Mouse (Mus musculus): ENCODE data around the gene Smoc2. TPM values are rescaled to one million over a fixed set of nuclear protein-coding genes. Genes with fewer than 3 reads are reported as not detected.

The Smoc2 gene
- polyA plus RNA-seq, 1 experiment from 2014 or later: 8.2 TPM

GRCm38 (mm10) chr17:14378692-14379446, 99.6 kb downstream of the Smoc2 start:
- DNase-seq (ENCODE audit: low spot score) (no peak), ATAC-seq (replicated peaks; ENCODE audit: low FRiP score) (no peak)
- H3K27ac ChIP-seq (ENCODE audit: low read depth, low read length): no peak overlapping the region
- no peaks in the 10 kb centered on the region for H3K9me3 ChIP-seq (ENCODE audit: control insufficient read depth, low read length)
- H3K9ac ChIP-seq (ENCODE audit: low read length): no peak overlapping the region
- H3K4me2 ChIP-seq (ENCODE audit: low read depth, low read length, severe bottlenecking): no peak overlapping the region
- H3K4me1 ChIP-seq (replicated peaks; ENCODE audit: control insufficient read depth, insufficient read depth, low read length): no peaks in the 10 kb centered on the region
- no peaks in the 10 kb centered on the region for H3K27me3 ChIP-seq (ENCODE audit: control insufficient read depth, insufficient read depth, low read length)
- 77% methylated on average over 17 of the region's 17 CpGs for WGBS
- no peaks in the 10 kb centered on the region for H3K36me3 ChIP-seq (ENCODE audit: control insufficient read depth, insufficient read depth, low read length)
- H3K4me3 ChIP-seq (ENCODE audit: low read depth, low read length): no peak overlapping the region

GRCm38 (mm10) chr17:14379518-14379917, 100.2 kb downstream of the Smoc2 start:
- WGBS: 91% methylated on average over 2 of the region's 2 CpGs
- H3K9me3 ChIP-seq (ENCODE audit: control insufficient read depth, low read length): no peaks in the 10 kb centered on the region
- H3K27me3 ChIP-seq (ENCODE audit: control insufficient read depth, insufficient read depth, low read length): no peaks in the 10 kb centered on the region
- H3K4me3 ChIP-seq (ENCODE audit: low read depth, low read length): no peak overlapping the region
- ATAC-seq (replicated peaks; ENCODE audit: low FRiP score): no peak
- no peak for DNase-seq (ENCODE audit: low spot score)
- H3K27ac ChIP-seq (ENCODE audit: low read depth, low read length): no peak overlapping the region
- H3K9ac ChIP-seq (ENCODE audit: low read length): no peak overlapping the region
- no peak overlapping the region for H3K4me2 ChIP-seq (ENCODE audit: low read depth, low read length, severe bottlenecking)
- H3K4me1 ChIP-seq (replicated peaks; ENCODE audit: control insufficient read depth, insufficient read depth, low read length): no peaks in the 10 kb centered on the region
- H3K36me3 ChIP-seq (ENCODE audit: control insufficient read depth, insufficient read depth, low read length): no peaks in the 10 kb centered on the region

- ATAC-seq (replicated peaks; ENCODE audit: low FRiP score): no peak
- no peaks in the 10 kb centered on the region for H3K4me1 ChIP-seq (replicated peaks; ENCODE audit: control insufficient read depth, insufficient read depth, low read length)
- H3K27me3 ChIP-seq (ENCODE audit: control insufficient read depth, insufficient read depth, low read length): no peaks in the 10 kb centered on the region
- H3K9ac ChIP-seq (ENCODE audit: low read length): no peak overlapping the region
- no peak overlapping the region for H3K27ac ChIP-seq (ENCODE audit: low read depth, low read length)
- no peak overlapping the region for H3K4me3 ChIP-seq (ENCODE audit: low read depth, low read length)
- H3K4me2 ChIP-seq (ENCODE audit: low read depth, low read length, severe bottlenecking): no peak overlapping the region
- H3K36me3 ChIP-seq (ENCODE audit: control insufficient read depth, insufficient read depth, low read length): no peaks in the 10 kb centered on the region
- no peak for DNase-seq (ENCODE audit: low spot score)
- 85% methylated on average over 3 of the region's 3 CpGs for WGBS
- H3K9me3 ChIP-seq (ENCODE audit: control insufficient read depth, low read length): no peaks in the 10 kb centered on the region
These were observed 100.7 kb downstream of the Smoc2 start for GRCm38 (mm10) chr17:14379966-14380365.

- Histone ChIP-seq H3K4me2 (ENCODE audit: low read depth, low read length, severe bottlenecking) (no peak overlapping the region), H3K27ac (ENCODE audit: low read depth, low read length) (no peak overlapping the region), H3K36me3 (ENCODE audit: control insufficient read depth, insufficient read depth, low read length) (no peaks in the 10 kb centered on the region), H3K9me3 (ENCODE audit: control insufficient read depth, low read length) (no peaks in the 10 kb centered on the region), H3K27me3 (ENCODE audit: control insufficient read depth, insufficient read depth, low read length) (no peaks in the 10 kb centered on the region), H3K9ac (ENCODE audit: low read length) (no peak overlapping the region), H3K4me1 (replicated peaks; ENCODE audit: control insufficient read depth, insufficient read depth, low read length) (no peaks in the 10 kb centered on the region), H3K4me3 (ENCODE audit: low read depth, low read length) (no peak overlapping the region)
- DNase-seq (ENCODE audit: low spot score) (no peak), ATAC-seq (replicated peaks; ENCODE audit: low FRiP score) (no peak)
- 87% methylated on average over 12 of the region's 12 CpGs for WGBS
These were observed 101.2 kb downstream of the Smoc2 start for GRCm38 (mm10) chr17:14380526-14380925.

GRCm38 (mm10) chr17:14381482-14381881, 102.2 kb downstream of the Smoc2 start:
- H3K36me3 ChIP-seq (ENCODE audit: control insufficient read depth, insufficient read depth, low read length): no peaks in the 10 kb centered on the region
- H3K4me3 ChIP-seq (ENCODE audit: low read depth, low read length): no peak overlapping the region
- H3K9ac ChIP-seq (ENCODE audit: low read length): no peak overlapping the region
- DNase-seq (ENCODE audit: low spot score): no peak
- no peak for ATAC-seq (replicated peaks; ENCODE audit: low FRiP score)
- WGBS: 71% methylated on average over 7 of the region's 7 CpGs
- no peak overlapping the region for H3K27ac ChIP-seq (ENCODE audit: low read depth, low read length)
- no peaks in the 10 kb centered on the region for H3K9me3 ChIP-seq (ENCODE audit: control insufficient read depth, low read length)
- H3K4me2 ChIP-seq (ENCODE audit: low read depth, low read length, severe bottlenecking): no peak overlapping the region
- no peaks in the 10 kb centered on the region for H3K4me1 ChIP-seq (replicated peaks; ENCODE audit: control insufficient read depth, insufficient read depth, low read length)
- no peaks in the 10 kb centered on the region for H3K27me3 ChIP-seq (ENCODE audit: control insufficient read depth, insufficient read depth, low read length)

GRCm38 (mm10) chr17:14383981-14384380, 104.7 kb downstream of the Smoc2 start:
- H3K4me1 ChIP-seq (replicated peaks; ENCODE audit: control insufficient read depth, insufficient read depth, low read length): no peaks in the 10 kb centered on the region
- H3K36me3 ChIP-seq (ENCODE audit: control insufficient read depth, insufficient read depth, low read length): no peaks in the 10 kb centered on the region
- 83% methylated on average over 4 of the region's 4 CpGs for WGBS
- H3K27me3 ChIP-seq (ENCODE audit: control insufficient read depth, insufficient read depth, low read length): no peaks in the 10 kb centered on the region
- H3K9ac ChIP-seq (ENCODE audit: low read length): no peak overlapping the region
- H3K27ac ChIP-seq (ENCODE audit: low read depth, low read length): no peak overlapping the region
- no peak overlapping the region for H3K4me2 ChIP-seq (ENCODE audit: low read depth, low read length, severe bottlenecking)
- ATAC-seq (replicated peaks; ENCODE audit: low FRiP score): no peak
- DNase-seq (ENCODE audit: low spot score): no peak
- H3K9me3 ChIP-seq (ENCODE audit: control insufficient read depth, low read length): no peaks in the 10 kb centered on the region
- H3K4me3 ChIP-seq (ENCODE audit: low read depth, low read length): no peak overlapping the region

GRCm38 (mm10) chr17:14384980-14385379, 105.7 kb downstream of the Smoc2 start:
- 90% methylated on average over 6 of the region's 6 CpGs for WGBS
- Histone ChIP-seq H3K36me3 (ENCODE audit: control insufficient read depth, insufficient read depth, low read length) (no peaks in the 10 kb centered on the region), H3K27ac (ENCODE audit: low read depth, low read length) (no peak overlapping the region), H3K4me2 (ENCODE audit: low read depth, low read length, severe bottlenecking) (no peak overlapping the region), H3K9me3 (ENCODE audit: control insufficient read depth, low read length) (no peaks in the 10 kb centered on the region), H3K4me3 (ENCODE audit: low read depth, low read length) (no peak overlapping the region), H3K27me3 (ENCODE audit: control insufficient read depth, insufficient read depth, low read length) (no peaks in the 10 kb centered on the region), H3K4me1 (replicated peaks; ENCODE audit: control insufficient read depth, insufficient read depth, low read length) (no peaks in the 10 kb centered on the region), H3K9ac (ENCODE audit: low read length) (no peak overlapping the region)
- DNase-seq (ENCODE audit: low spot score) (no peak), ATAC-seq (replicated peaks; ENCODE audit: low FRiP score) (no peak)

GRCm38 (mm10) chr17:14387261-14387660, 108.0 kb downstream of the Smoc2 start:
- Histone ChIP-seq H3K4me1 (replicated peaks; ENCODE audit: control insufficient read depth, insufficient read depth, low read length) (no peaks in the 10 kb centered on the region), H3K9me3 (ENCODE audit: control insufficient read depth, low read length) (no peaks in the 10 kb centered on the region), H3K36me3 (ENCODE audit: control insufficient read depth, insufficient read depth, low read length) (no peaks in the 10 kb centered on the region), H3K4me3 (ENCODE audit: low read depth, low read length) (no peak overlapping the region), H3K4me2 (ENCODE audit: low read depth, low read length, severe bottlenecking) (no peak overlapping the region), H3K27ac (ENCODE audit: low read depth, low read length) (no peak overlapping the region), H3K9ac (ENCODE audit: low read length) (no peak overlapping the region), H3K27me3 (ENCODE audit: control insufficient read depth, insufficient read depth, low read length) (no peaks in the 10 kb centered on the region)
- no peak for DNase-seq (ENCODE audit: low spot score)
- ATAC-seq (replicated peaks; ENCODE audit: low FRiP score): no peak
- WGBS: 65% methylated on average over 6 of the region's 6 CpGs

GRCm38 (mm10) chr17:14392443-14392842, 113.1 kb downstream of the Smoc2 start:
- no peak for ATAC-seq (replicated peaks; ENCODE audit: low FRiP score)
- no peak overlapping the region for H3K4me2 ChIP-seq (ENCODE audit: low read depth, low read length, severe bottlenecking)
- DNase-seq (ENCODE audit: low spot score): no peak
- H3K27ac ChIP-seq (ENCODE audit: low read depth, low read length): no peak overlapping the region
- H3K36me3 ChIP-seq (ENCODE audit: control insufficient read depth, insufficient read depth, low read length): no peaks in the 10 kb centered on the region
- 92% methylated on average over 2 of the region's 2 CpGs for WGBS
- no peak overlapping the region for H3K4me3 ChIP-seq (ENCODE audit: low read depth, low read length)
- H3K9ac ChIP-seq (ENCODE audit: low read length): no peak overlapping the region
- H3K27me3 ChIP-seq (ENCODE audit: control insufficient read depth, insufficient read depth, low read length): no peaks in the 10 kb centered on the region
- H3K9me3 ChIP-seq (ENCODE audit: control insufficient read depth, low read length): no peaks in the 10 kb centered on the region
- no peaks in the 10 kb centered on the region for H3K4me1 ChIP-seq (replicated peaks; ENCODE audit: control insufficient read depth, insufficient read depth, low read length)
